ENCODE assay signal across 8 mouse cellular contexts in genomic region chrX:13347027-13347840, GRCm38 (mm10).
DNase-seq lines count a peak whose midpoint lies in the region; ATAC-seq and TF ChIP-seq lines count a peak whose summit lies in the region.

No protein-coding gene starts in this region.

- H3K27ac ChIP-seq in MEL (ENCODE audit: control insufficient read depth, low read depth, low read length): peak overlapping the region; percentile 99
- peak overlapping the region; percentile 92 for H3K27ac ChIP-seq in hindbrain, embryonic 11.5 days (ENCODE audit: low read depth, low read length)

- peak; percentile 37 to 84; a peak in 3 of 4 replicates for TF ChIP-seq POLR2A in MEL (IDR thresholded peaks at IDR 0.05; ENCODE audit: control insufficient read depth in 1 of 2, insufficient read depth in 1 of 2, low read depth in 1 of 2, low read length in 2 of 2, poor library complexity in 1 of 2)

- peaks cover 0 to 11% of the 10 kb centered on the region in 2 experiments; a peak in 2 of 4 replicates for H3K36me3 ChIP-seq in MEL (ENCODE audit: control insufficient read depth in 1 of 2, insufficient read depth in 2 of 2, low read length in 2 of 2)
- no peaks in the 10 kb centered on the region for H3K36me3 ChIP-seq in hindbrain, embryonic 11.5 days (ENCODE audit: control insufficient read depth, insufficient read depth, low read length)

- H3K9me3 ChIP-seq in MEL (replicated peaks; ENCODE audit: insufficient read depth, low read length): no peaks in the 10 kb centered on the region
- H3K9me3 ChIP-seq in hindbrain, embryonic 11.5 days (ENCODE audit: control insufficient read depth, low read length): no peaks in the 10 kb centered on the region

- H3K9ac ChIP-seq in MEL (ENCODE audit: control insufficient read depth, low read depth, low read length, poor library complexity, severe bottlenecking): peak overlapping the region; percentile 82
- H3K9ac ChIP-seq in hindbrain, embryonic 11.5 days (ENCODE audit: low read depth, low read length): peak overlapping the region; percentile 53

- no peaks in the 10 kb centered on the region for H3K27me3 ChIP-seq in MEL (ENCODE audit: control insufficient read depth in 1 of 2, insufficient read depth in 2 of 2, low read length in 2 of 2)
- H3K27me3 ChIP-seq in hindbrain, embryonic 11.5 days (ENCODE audit: control insufficient read depth, insufficient read depth, low read length): no peaks in the 10 kb centered on the region; the same call in 1 of the 2 replicates

- H3K79me2 ChIP-seq in MEL (ENCODE audit: control insufficient read depth, insufficient read depth, low read length, poor library complexity): no peaks in the 10 kb centered on the region; the same call in 1 of the 2 replicates

- peak; percentile 90 for ATAC-seq in hindbrain, embryonic 11.5 days (ENCODE audit: low FRiP score)

- peak; percentile 96 for DNase-seq in MEL (ENCODE audit: low read depth, low spot score)
- DNase-seq in cerebellum, adult 18-20 months: peak; percentile 60 to 67
- peak; percentile 46 to 68 for DNase-seq in frontal cortex, adult 2 months (ENCODE audit: extremely low spot score in 1 of 2, low spot score in 1 of 2)
- DNase-seq in hindbrain, embryonic 11.5 days (ENCODE audit: low spot score): peak; percentile 80
- peak; percentile 70 to 74 for DNase-seq in layer of hippocampus, postnatal 14 days (ENCODE audit: low spot score in 2 of 2)
- DNase-seq in lung, postnatal 10 days: peak; percentile 92
- DNase-seq in ovary, postnatal 14 days (ENCODE audit: low spot score): peak; percentile 55
- DNase-seq in thymus, postnatal 14 days: peak; percentile 78

- H3K4me2 ChIP-seq in hindbrain, embryonic 11.5 days (replicated peaks; ENCODE audit: low read depth, low read length): peak overlapping the region; percentile 56

- no peak; the same call in 1 of the 2 replicates for TF ChIP-seq RAD21 in MEL (IDR thresholded peaks at IDR 0.05; ENCODE audit: low read depth, low read length)

- TF ChIP-seq CTCF in MEL (IDR thresholded peaks at IDR 0.05 in 2 of 3, conservative IDR thresholded peaks at IDR 0.05 in 1 of 3; ENCODE audit: control insufficient read depth in 1 of 3, insufficient read depth in 1 of 3, low read depth in 2 of 3, low read length in 3 of 3, poor library complexity in 1 of 3, severe bottlenecking in 1 of 3): no peak

- peak; percentile 77 to 94; a peak in 3 of 4 replicates for TF ChIP-seq EP300 in MEL (IDR thresholded peaks at IDR 0.05; ENCODE audit: low read depth in 1 of 2, low read length in 2 of 2)

- WGBS in hindbrain, embryonic 11.5 days: 6% methylated on average over 27 of the region's 27 CpGs

- peaks cover 1 to 16% of the 10 kb centered on the region in 2 experiments; a peak in 3 of 4 replicates for H3K4me1 ChIP-seq in MEL (ENCODE audit: control insufficient read depth in 1 of 2, insufficient read depth in 2 of 2, low read length in 2 of 2)
- 0 out of 2 replicates have a peak, but pooled peaks cover 4% of the 10 kb centered on the region for H3K4me1 ChIP-seq in hindbrain, embryonic 11.5 days (replicated peaks; ENCODE audit: control insufficient read depth, insufficient read depth, low read length)

- H3K4me3 ChIP-seq in MEL (ENCODE audit: control insufficient read depth in 1 of 2, insufficient read depth in 1 of 2, low read depth in 2 of 2, low read length in 2 of 2): peak overlapping the region; percentile 62 to 84
- H3K4me3 ChIP-seq in hindbrain, embryonic 11.5 days (ENCODE audit: low read depth, low read length): peak overlapping the region; percentile 32

TF ChIP-seq in MEL, 35 proteins besides CTCF, POLR2A, EP300 and RAD21:
- TF ChIP-seq UBTF (IDR thresholded peaks at IDR 0.05; ENCODE audit: borderline replicate concordance, insufficient read depth, low read depth, low read length) (no peak), MYC (IDR thresholded peaks at IDR 0.05; ENCODE audit: low read depth, low read length) (0 out of 2 replicates have a peak, but pooled peaks have one; percentile 44), MEF2A (IDR thresholded peaks at IDR 0.05; ENCODE audit: extremely low read depth, insufficient replicate concordance, low read depth, low read length, poor library complexity, severe bottlenecking) (no peak), SMC3 (IDR thresholded peaks at IDR 0.05; ENCODE audit: low read depth, low read length) (no peak), USF2 (IDR thresholded peaks at IDR 0.05; ENCODE audit: borderline replicate concordance in 1 of 2, insufficient read depth in 1 of 2, low read depth in 1 of 2, low read length in 2 of 2) (no peak), NRF1 (IDR thresholded peaks at IDR 0.05; ENCODE audit: insufficient read depth, low read depth, low read length, poor library complexity, severe bottlenecking) (peak; percentile 75), MXI1 (IDR thresholded peaks at IDR 0.05; ENCODE audit: low read depth, low read length) (peak; percentile 49; the same call in 1 of the 2 replicates), ZC3H11A (IDR thresholded peaks at IDR 0.05; ENCODE audit: low read depth, low read length) (no peak), TAL1 (IDR thresholded peaks at IDR 0.05; ENCODE audit: low read length) (peak; percentile 34; the same call in 1 of the 2 replicates), ELF1 (IDR thresholded peaks at IDR 0.05; ENCODE audit: low read depth, low read length) (peak; percentile 88), ZKSCAN1 (IDR thresholded peaks at IDR 0.05; ENCODE audit: low read depth, low read length) (no peak), BHLHE40 (IDR thresholded peaks at IDR 0.05; ENCODE audit: borderline replicate concordance, low read depth, low read length) (peak; percentile 38; the same call in 1 of the 2 replicates), NELFE (IDR thresholded peaks at IDR 0.05; ENCODE audit: low read depth, low read length) (peak; percentile 71), ETS1 (IDR thresholded peaks at IDR 0.05; ENCODE audit: low read depth, low read length) (peak; percentile 98), USF1 (IDR thresholded peaks at IDR 0.05; ENCODE audit: low read depth, low read length) (no peak), RCOR1 (IDR thresholded peaks at IDR 0.05; ENCODE audit: low read depth, low read length) (peak; percentile 90), GABPA (IDR thresholded peaks at IDR 0.05; ENCODE audit: low read depth, low read length) (no peak), CHD1 (IDR thresholded peaks at IDR 0.05; ENCODE audit: low read depth, low read length) (0 out of 2 replicates have a peak, but pooled peaks have one; percentile 41), CHD2 (IDR thresholded peaks at IDR 0.05; ENCODE audit: low read length) (peak; percentile 11; the same call in 1 of the 2 replicates), KAT2A (conservative IDR thresholded peaks at IDR 0.05; ENCODE audit: low read depth, low read length) (no peak; the same call in 1 of the 2 replicates), TCF12 (IDR thresholded peaks at IDR 0.05; ENCODE audit: low read depth, low read length) (peak; percentile 86), MAZ (IDR thresholded peaks at IDR 0.05; ENCODE audit: low read depth, low read length) (peak; percentile 100), HCFC1 (IDR thresholded peaks at IDR 0.05; ENCODE audit: low read depth, low read length) (peak; percentile 72), TBP (IDR thresholded peaks at IDR 0.05; ENCODE audit: low read depth, low read length) (peak; percentile 86), ZNF384 (IDR thresholded peaks at IDR 0.05; ENCODE audit: low read depth, low read length) (no peak), MAX (IDR thresholded peaks at IDR 0.05; ENCODE audit: low read length) (peak; percentile 34), MAFK (IDR thresholded peaks at IDR 0.05; ENCODE audit: borderline replicate concordance, low read depth, low read length) (no peak), GATA1 (IDR thresholded peaks at IDR 0.05; ENCODE audit: low read depth, low read length) (peak; percentile 93), POLR2AphosphoS5 (IDR thresholded peaks at IDR 0.05; ENCODE audit: borderline replicate concordance, low read depth, low read length) (no peak), MYB (IDR thresholded peaks at IDR 0.05; ENCODE audit: low read depth, low read length) (peak; percentile 89), POLR2AphosphoS2 (IDR thresholded peaks at IDR 0.05; ENCODE audit: low read length) (peak; percentile 72; the same call in 1 of the 2 replicates), ZMIZ1 (IDR thresholded peaks at IDR 0.05; ENCODE audit: low read depth, low read length) (peak; percentile 80; the same call in 1 of the 2 replicates), JUND (IDR thresholded peaks at IDR 0.05; ENCODE audit: low read depth, low read length) (no peak), SIN3A (IDR thresholded peaks at IDR 0.05; ENCODE audit: low read length) (peak; percentile 86), E2F4 (IDR thresholded peaks at IDR 0.05; ENCODE audit: borderline replicate concordance, low read depth, low read length) (peak; percentile 56; the same call in 1 of the 2 replicates)

Comparison
In these comparisons a context has a peak if more than half of its experiments do, and no peak if none do; other contexts are left out.
1. Peak in every context shown above with its lines: DNase-seq, ATAC-seq, H3K4me3 ChIP-seq and H3K27ac ChIP-seq.